Mouse (Mus musculus) mouse trophoblast stem cell (cell line): ENCODE data around the gene Stx3.

Source experiments
- in situ Hi-C, 2 experiments: fragments of 300-500 bp; cut with MseI, MboI; formaldehyde crosslinking; loops; 2 replicates in 1 of 2; 3 replicates in 1 of 2; pipeline ENCODE4 v1.15.1; 2025

The Stx3 gene

GRCm38 (mm10) chr19:11819143-11819700, at the start of gene Stx3:
Gene Stx3 (minus strand): TSS chr19:11819403.
- in situ Hi-C loops: loop anchor here in 1 of 2 experiments (10.0 kb wide), 1 partner anchor 96 kb away; the partner anchor contains the start of gene Patl1

GRCm38 (mm10) chr19:11867837-11868236, 48.6 kb upstream of the Stx3 start:
- in situ Hi-C loops: no loop called here

GRCm38 (mm10) chr19:11860966-11861365, 41.8 kb upstream of the Stx3 start, which contains the start of gene Olfr1418:
Gene Olfr1418 (minus strand): TSS chr19:11861066.
- in situ Hi-C loops: no loop called here

- in situ Hi-C loops: no loop called here
These were observed 37.3 kb upstream of the Stx3 start for GRCm38 (mm10) chr19:11856506-11856905.

- in situ Hi-C loops: no loop called here
These were observed 35.6 kb upstream of the Stx3 start for GRCm38 (mm10) chr19:11854821-11855220.

GRCm38 (mm10) chr19:11852652-11853051, 33.4 kb upstream of the Stx3 start:
- in situ Hi-C loops: no loop called here

- in situ Hi-C loops: no loop called here
These were observed 27.1 kb upstream of the Stx3 start for GRCm38 (mm10) chr19:11846333-11846732.

- in situ Hi-C loops: no loop called here
These were observed 19.9 kb upstream of the Stx3 start, which contains the start of gene Olfr1417 for GRCm38 (mm10) chr19:11839119-11839518. Gene Olfr1417 (minus strand): TSS chr19:11839219.

- in situ Hi-C loops: no loop called here
These were observed 4.3 kb upstream of the Stx3 start for GRCm38 (mm10) chr19:11823346-11824065.

- in situ Hi-C loops: no loop called here
These were observed 1.0 kb upstream of the Stx3 start for GRCm38 (mm10) chr19:11820211-11820610.

GRCm38 (mm10) chr19:11819800-11820199, 597 bp upstream of the Stx3 start:
- in situ Hi-C loops: loop anchor here in 1 of 2 experiments (10.0 kb wide), 1 partner anchor 95 kb away; the partner anchor contains the start of gene Patl1

- in situ Hi-C loops: loop anchor here in 1 of 2 experiments (10.0 kb wide), 1 partner anchor 96 kb away; the partner anchor contains the start of gene Patl1
These were observed 732 bp downstream of the Stx3 start for GRCm38 (mm10) chr19:11818199-11819142.

- in situ Hi-C loops: loop anchor here in 1 of 2 experiments (10.0 kb wide), 1 partner anchor 97 kb away; the partner anchor contains the start of gene Patl1
These were observed 1.6 kb downstream of the Stx3 start for GRCm38 (mm10) chr19:11817586-11817985.

GRCm38 (mm10) chr19:11816706-11817105, 2.5 kb downstream of the Stx3 start:
- in situ Hi-C loops: loop anchor here in 1 of 2 experiments (10.0 kb wide), 1 partner anchor 98 kb away; the partner anchor contains the start of gene Patl1

- in situ Hi-C loops: loop anchor here in 1 of 2 experiments (10.0 kb wide), 1 partner anchor 100 kb away; the partner anchor contains the start of gene Patl1
These were observed 4.4 kb downstream of the Stx3 start for GRCm38 (mm10) chr19:11814742-11815333.

- in situ Hi-C loops: loop anchor here in 1 of 2 experiments (10.0 kb wide), 1 partner anchor 101 kb away; the partner anchor contains the start of gene Patl1
These were observed 5.6 kb downstream of the Stx3 start for GRCm38 (mm10) chr19:11813649-11814048.

GRCm38 (mm10) chr19:11813136-11813535, 6.1 kb downstream of the Stx3 start:
- in situ Hi-C loops: loop anchor here in 1 of 2 experiments (10.0 kb wide), 1 partner anchor 102 kb away; the partner anchor contains the start of gene Patl1

- in situ Hi-C loops: loop anchor here in 1 of 2 experiments (10.0 kb wide), 1 partner anchor 103 kb away; the partner anchor contains the start of gene Patl1
These were observed 7.4 kb downstream of the Stx3 start for GRCm38 (mm10) chr19:11811688-11812365.

GRCm38 (mm10) chr19:11810856-11811255, 8.3 kb downstream of the Stx3 start:
- in situ Hi-C loops: loop anchor here in 1 of 2 experiments (10.0 kb wide), 1 partner anchor 104 kb away; the partner anchor contains the start of gene Patl1
